Mouse (Mus musculus) large intestine, adult 2 months (tissue): ENCODE results near the gene Pdp2. TPM values are rescaled to one million over a fixed set of nuclear protein-coding genes. Genes with fewer than 3 reads are reported as not detected.
"Not testable (repeated sequence)": the region's sequence is repeated elsewhere in the genome, so short reads cannot be mapped to it uniquely, and the experiment has no call there.

Experiments used
- DNase-seq: peaks from one replicate; pipeline ENCODE4 v3.0.0-alpha.2; 2012; ENCODE audit warnings: low read depth, low spot score
- WGBS: fragments of 180-500 bp; shearing (Covaris S2); methylation state at CpG from one replicate; pipeline ENCODE4 v1.1.7; 2018; 5-methylcytosine and 5-hydroxymethylcytosine counted together
- polyA plus RNA-seq: library from polyadenylated mRNA; depleted of rRNA; stranded (reverse); fragments of >200 nt; gene quantifications from 2 replicates; pipeline ENCODE4 v1.2.3, GENCODE M21; 2012; rRNA removed

Gene Pdp2
- polyA plus RNA-seq, 1 experiment = 3.8 TPM

- WGBS = 57% methylated on average over 22 of the region's 22 CpGs
- DNase-seq = no peak
These were observed 38.3 kb downstream of the Pdp2 start for GRCm38 (mm10) chr8:104629306-104630110.

GRCm38 (mm10) chr8:104630111-104630479, 38.8 kb downstream of the Pdp2 start:
- no peak for DNase-seq
- 25% methylated on average over 8 of the region's 8 CpGs for WGBS

- WGBS = 2% methylated on average over 36 of the region's 36 CpGs
- no peak for DNase-seq
These were observed 39.3 kb downstream of the Pdp2 start for GRCm38 (mm10) chr8:104630574-104630973.

- 2% methylated on average over 28 of the region's 28 CpGs for WGBS
- DNase-seq = no peak
These were observed 39.9 kb downstream of the Pdp2 start, which contains the start of gene Rrad for GRCm38 (mm10) chr8:104630981-104631663. Gene Rrad (minus strand): TSS chr8:104631327.

- no peak for DNase-seq
- 45% methylated on average over 5 of the region's 5 CpGs for WGBS
These were observed 40.7 kb downstream of the Pdp2 start for GRCm38 (mm10) chr8:104631975-104632374.

- no peak for DNase-seq
- WGBS = 74% methylated on average over 6 of the region's 6 CpGs
These were observed 41.2 kb downstream of the Pdp2 start for GRCm38 (mm10) chr8:104632486-104632885.

- 50% methylated on average over 9 of the region's 9 CpGs for WGBS
- DNase-seq = no peak
These were observed 42.0 kb downstream of the Pdp2 start for GRCm38 (mm10) chr8:104633156-104633744.

GRCm38 (mm10) chr8:104635004-104635710, 43.9 kb downstream of the Pdp2 start:
- 86% methylated on average over 3 of the region's 3 CpGs for WGBS
- DNase-seq = no peak

- 91% methylated on average over 6 of the region's 6 CpGs for WGBS
- no peak for DNase-seq
These were observed 46.8 kb downstream of the Pdp2 start for GRCm38 (mm10) chr8:104638010-104638409.

- 60% methylated on average over 7 of the region's 7 CpGs for WGBS
- DNase-seq = no peak
These were observed 49.0 kb downstream of the Pdp2 start for GRCm38 (mm10) chr8:104640241-104640640.

- whole genome bisulfite sequencing = 4% methylated on average over 25 of the region's 25 CpGs
- no peak for DNase-seq
These were observed 49.6 kb downstream of the Pdp2 start for GRCm38 (mm10) chr8:104640831-104641370.

- WGBS = under 1% methylated on average over 66 of the region's 66 CpGs
- DNase-seq = peak; percentile 57
These were observed 50.4 kb downstream of the Pdp2 start, which contains the start of gene Ciao2b for GRCm38 (mm10) chr8:104641426-104642323. Gene Ciao2b (minus strand): TSS chr8:104641965.

- DNase-seq = no peak
- 66% methylated on average over 6 of the region's 6 CpGs for WGBS
These were observed 51.0 kb downstream of the Pdp2 start for GRCm38 (mm10) chr8:104642324-104642654.

- not testable (repeated sequence) for DNase-seq
- WGBS = 63% methylated on average over 3 of the region's 3 CpGs
These were observed 52.9 kb downstream of the Pdp2 start for GRCm38 (mm10) chr8:104644187-104644586.

Other genes starting within 250 kb of the Pdp2 start
- 20.9 and 29.5 TPM in 2 replicates for gene Cmtm4, start 195.6 kb upstream of the Pdp2 start, polyA plus RNA-seq
- gene Dync1li2, start 148.4 kb upstream of the Pdp2 start, polyA plus RNA-seq = 9.9 and 12.2 TPM in 2 replicates
- gene Terb1, start 81.5 kb upstream of the Pdp2 start, polyA plus RNA-seq = 0.02 and 0.04 TPM in 2 replicates
- 9.9 and 10.4 TPM in 2 replicates for gene Nae1, start 56.8 kb upstream of the Pdp2 start, polyA plus RNA-seq
- 1.4 and 1.9 TPM in 2 replicates for gene Car7, start 56.8 kb upstream of the Pdp2 start, polyA plus RNA-seq
- gene Cdh16, start 32.9 kb downstream of the Pdp2 start, polyA plus RNA-seq = 0.07 and 0.11 TPM in 2 replicates
- gene Rrad, start 39.9 kb downstream of the Pdp2 start, polyA plus RNA-seq = 3.3 and 3.6 TPM in 2 replicates
- 51.4 and 51.9 TPM in 2 replicates for gene Ciao2b, start 50.5 kb downstream of the Pdp2 start, polyA plus RNA-seq
- 86.2 and 136 TPM in 2 replicates for gene Ces2a, start 142.6 kb downstream of the Pdp2 start, polyA plus RNA-seq
- gene Ces2b, start 240.1 kb downstream of the Pdp2 start, polyA plus RNA-seq = 0.86 and 1.2 TPM in 2 replicates